Mouse (Mus musculus) C2C12 (cell line): ENCODE measurements at regions not wholly inside any gene's neighbourhood (a gene's known extent, or its start where the extent isn't known, plus 50 kb on each side); places are given as distances from the start of the nearest gene placed in this dataset.
A peak's percentile ranks its signal among the peaks of the same experiment; 100 is the strongest.

Experiments used
- H3K27me3 ChIP-seq: one replicate; pipeline ENCODE4 v1.6.1; 2011; ENCODE audit not compliant: control insufficient read depth, insufficient read depth, insufficient read length
- H3K36me3 ChIP-seq: one replicate; pipeline ENCODE4 v1.6.1; 2011; ENCODE audit not compliant: control insufficient read depth, insufficient read depth
- H3K4me3 ChIP-seq: one replicate; pipeline ENCODE4 v1.5.1; 2011; ENCODE audit warnings: mild to moderate bottlenecking, control low read depth; ENCODE audit not compliant: poor library complexity, insufficient read depth, severe bottlenecking
- H3K79me2 ChIP-seq: one replicate; pipeline ENCODE4 v1.6.1; 2011; ENCODE audit not compliant: control insufficient read depth, insufficient read depth
- H3K79me3 ChIP-seq: one replicate; pipeline ENCODE4 v1.6.1; 2011; ENCODE audit warnings: low read depth, control low read depth
- H3ac ChIP-seq: one replicate; pipeline ENCODE3; 2011; ENCODE audit warnings: low read depth; ENCODE audit not compliant: control insufficient read depth, insufficient read length
- CEBPB ChIP-seq: IDR thresholded peaks from one replicate; pipeline ENCODE4 v1.6.1; 2011; ENCODE audit warnings: low read depth, mild to moderate bottlenecking, control low read depth, moderate library complexity
- CTCF ChIP-seq: IDR thresholded peaks from one replicate; pipeline ENCODE4 v1.5.1; 2011; ENCODE audit not compliant: control insufficient read depth, insufficient read depth, insufficient read length
- FOSL1 ChIP-seq: IDR thresholded peaks from one replicate; pipeline ENCODE4 v1.8.0; 2011; ENCODE audit warnings: mild to moderate bottlenecking, low read length; ENCODE audit not compliant: poor library complexity, insufficient read depth, severe bottlenecking
- MAX ChIP-seq: IDR thresholded peaks from one replicate; pipeline ENCODE4 v1.6.1; 2011; ENCODE audit warnings: mild to moderate bottlenecking, control low read depth
- MYOD1 ChIP-seq: IDR thresholded peaks from one replicate; pipeline ENCODE4 v1.6.1; 2011; ENCODE audit warnings: low read depth; ENCODE audit not compliant: control insufficient read depth, insufficient read length
- MYOG ChIP-seq: IDR thresholded peaks from one replicate; pipeline ENCODE4 v1.6.1; 2011; ENCODE audit not compliant: control insufficient read depth, insufficient read length; ENCODE audit errors: extremely low read depth
- USF1 ChIP-seq: IDR thresholded peaks from one replicate; pipeline ENCODE4 v1.6.1; 2011; ENCODE audit warnings: low read depth, mild to moderate bottlenecking, control low read depth, moderate library complexity

DNA sequence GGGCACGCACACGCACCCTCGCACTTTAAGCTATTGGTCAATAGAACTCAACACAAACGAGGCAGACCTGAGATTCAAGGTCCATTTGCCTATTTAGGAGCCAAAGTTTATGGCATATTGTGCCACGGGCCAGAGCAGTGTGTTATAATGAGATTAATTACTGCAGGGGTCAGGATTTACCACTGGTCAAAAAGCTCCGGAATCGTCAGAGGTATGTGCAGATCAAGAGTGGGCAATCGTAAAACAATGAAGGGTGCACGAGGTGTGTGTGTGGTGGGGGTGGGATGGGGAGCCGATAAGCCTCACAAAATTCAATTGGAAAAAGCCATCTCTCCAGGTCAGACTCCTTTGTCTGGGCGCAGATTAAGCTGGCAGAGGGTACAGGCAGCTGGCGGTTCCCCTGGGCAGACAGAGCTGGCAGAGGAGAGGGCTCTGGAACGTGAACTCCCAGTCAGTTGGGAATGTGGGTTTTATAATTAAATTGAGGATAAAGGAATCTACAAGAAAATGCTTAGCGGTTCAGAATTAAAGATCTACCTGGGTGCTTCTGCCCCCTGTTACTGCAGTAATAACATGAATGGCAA lies 97.4 kb upstream of the Itga6 start:
- no peak overlapping the region for H3ac ChIP-seq
- TF ChIP-seq MYOD1: no peak
- TF ChIP-seq FOSL1: no peak
- no peak for TF ChIP-seq CTCF
- no peak for TF ChIP-seq MYOG
- no peak for TF ChIP-seq MAX
- TF ChIP-seq CEBPB: no peak
- H3K79me2 ChIP-seq: no peaks in the 10 kb centered on the region
- H3K4me3 ChIP-seq: no peak overlapping the region
- H3K36me3 ChIP-seq: no peaks in the 10 kb centered on the region
- H3K27me3 ChIP-seq: no peaks in the 10 kb centered on the region
- no peaks in the 10 kb centered on the region for H3K79me3 ChIP-seq

DNA sequence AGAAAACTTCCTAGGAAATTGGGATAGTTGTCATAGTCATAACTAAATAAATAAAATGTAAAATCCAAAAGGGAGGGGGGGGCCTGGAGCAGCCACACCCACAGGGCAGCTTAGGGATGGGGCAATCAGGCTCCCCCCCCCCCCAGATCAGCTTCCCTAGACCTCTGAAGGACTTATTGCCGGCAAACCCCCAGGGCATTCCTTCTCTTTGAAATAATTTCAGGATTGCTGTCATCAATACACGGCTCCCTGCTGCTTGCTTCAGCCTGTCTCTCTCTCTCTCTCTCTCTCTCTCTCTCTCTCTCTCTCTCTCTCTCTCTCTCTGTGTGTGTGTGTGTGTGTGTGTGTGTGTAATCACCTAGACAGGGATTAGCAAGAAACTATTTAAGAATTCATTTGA lies 93.8 kb upstream of the Itga6 start:
- no peaks in the 10 kb centered on the region for H3K79me2 ChIP-seq
- H3K79me3 ChIP-seq: no peaks in the 10 kb centered on the region
- H3K4me3 ChIP-seq: no peak overlapping the region
- H3ac ChIP-seq: no peak overlapping the region
- TF ChIP-seq CTCF (no peak), MYOG (no peak), FOSL1 (no peak), USF1 (no peak), MAX (no peak), CEBPB (no peak), MYOD1 (no peak)
- no peaks in the 10 kb centered on the region for H3K27me3 ChIP-seq
- no peaks in the 10 kb centered on the region for H3K36me3 ChIP-seq

DNA sequence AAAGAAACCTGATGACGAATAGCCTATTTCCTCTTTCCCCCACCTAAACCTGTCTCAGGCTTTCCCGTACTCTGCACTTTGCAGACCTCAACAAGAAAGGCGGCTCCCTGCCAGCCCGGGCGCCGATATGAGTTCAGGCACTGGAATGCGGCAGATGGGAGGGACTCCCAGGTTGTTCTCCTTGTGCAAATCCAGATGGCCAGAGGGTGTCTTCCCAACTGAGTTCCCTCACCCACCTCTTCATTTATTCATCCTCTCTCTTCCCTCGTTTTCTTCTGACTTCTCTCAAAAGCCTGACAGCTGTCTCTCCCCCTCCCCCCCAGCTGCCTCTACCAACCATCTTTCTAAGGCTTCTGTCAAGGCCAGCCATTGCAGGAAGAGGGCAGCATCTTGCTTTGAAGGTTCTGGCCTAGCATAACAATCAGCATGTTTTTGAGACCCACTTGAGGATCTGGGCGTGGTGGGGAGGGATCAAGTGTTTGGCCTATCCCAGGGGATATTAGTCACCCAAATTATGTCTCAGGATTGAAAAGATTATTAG lies 93.1 kb upstream of the Itga6 start:
- peak overlapping the region; percentile 8 for H3ac ChIP-seq
- H3K36me3 ChIP-seq: no peaks in the 10 kb centered on the region
- TF ChIP-seq MYOD1: peak; percentile 30
- TF ChIP-seq USF1: no peak
- TF ChIP-seq MAX: peak; percentile 39
- TF ChIP-seq CTCF: peak; percentile 17
- no peak for TF ChIP-seq MYOG
- peak; percentile 16 for TF ChIP-seq FOSL1
- TF ChIP-seq CEBPB: no peak
- no peaks in the 10 kb centered on the region for H3K79me2 ChIP-seq
- no peaks in the 10 kb centered on the region for H3K27me3 ChIP-seq
- H3K79me3 ChIP-seq: no peaks in the 10 kb centered on the region
- H3K4me3 ChIP-seq: no peak overlapping the region

DNA sequence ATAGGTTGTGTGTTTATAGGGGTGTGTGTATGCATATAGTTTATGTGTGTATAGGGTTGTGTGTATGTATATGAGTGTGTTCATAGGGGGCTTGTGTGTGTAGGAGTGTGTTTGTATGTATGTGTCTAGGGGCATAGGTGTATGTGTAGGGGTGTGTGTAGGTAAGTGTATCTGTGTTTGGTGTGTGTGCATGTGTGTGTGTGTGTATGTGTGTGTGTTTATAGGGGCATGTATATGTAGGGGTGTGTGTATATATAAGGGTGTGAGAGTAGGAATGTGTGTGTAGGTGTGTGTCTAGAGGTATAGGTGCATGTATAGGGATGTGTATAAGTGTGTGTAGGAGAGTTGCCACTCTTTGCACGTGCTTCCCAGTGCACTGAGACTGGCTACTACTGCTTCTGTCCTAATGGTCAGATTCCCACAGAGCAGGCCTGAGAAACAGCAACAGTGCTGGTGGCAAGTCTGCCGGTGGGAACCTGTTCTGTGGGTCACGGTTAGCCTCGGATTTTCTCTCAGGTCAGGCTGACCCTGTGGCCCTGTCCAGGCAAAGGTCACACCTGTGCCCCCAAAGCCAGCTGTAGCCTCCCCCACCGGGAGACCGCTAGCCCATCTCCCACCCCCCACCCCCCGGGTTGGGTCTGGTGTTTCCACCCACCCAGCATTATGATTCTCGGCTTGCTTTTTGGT lies 90.5 kb upstream of the Itga6 start:
- Histone ChIP-seq H3K36me3 (no peaks in the 10 kb centered on the region), H3K4me3 (no peak overlapping the region), H3K79me2 (no peaks in the 10 kb centered on the region), H3ac (no peak overlapping the region), H3K79me3 (no peaks in the 10 kb centered on the region), H3K27me3 (no peaks in the 10 kb centered on the region)
- no peak for TF ChIP-seq MYOG
- TF ChIP-seq FOSL1: no peak
- TF ChIP-seq CEBPB: no peak
- TF ChIP-seq USF1: no peak
- TF ChIP-seq MYOD1: no peak
- no peak for TF ChIP-seq CTCF
- no peak for TF ChIP-seq MAX

DNA sequence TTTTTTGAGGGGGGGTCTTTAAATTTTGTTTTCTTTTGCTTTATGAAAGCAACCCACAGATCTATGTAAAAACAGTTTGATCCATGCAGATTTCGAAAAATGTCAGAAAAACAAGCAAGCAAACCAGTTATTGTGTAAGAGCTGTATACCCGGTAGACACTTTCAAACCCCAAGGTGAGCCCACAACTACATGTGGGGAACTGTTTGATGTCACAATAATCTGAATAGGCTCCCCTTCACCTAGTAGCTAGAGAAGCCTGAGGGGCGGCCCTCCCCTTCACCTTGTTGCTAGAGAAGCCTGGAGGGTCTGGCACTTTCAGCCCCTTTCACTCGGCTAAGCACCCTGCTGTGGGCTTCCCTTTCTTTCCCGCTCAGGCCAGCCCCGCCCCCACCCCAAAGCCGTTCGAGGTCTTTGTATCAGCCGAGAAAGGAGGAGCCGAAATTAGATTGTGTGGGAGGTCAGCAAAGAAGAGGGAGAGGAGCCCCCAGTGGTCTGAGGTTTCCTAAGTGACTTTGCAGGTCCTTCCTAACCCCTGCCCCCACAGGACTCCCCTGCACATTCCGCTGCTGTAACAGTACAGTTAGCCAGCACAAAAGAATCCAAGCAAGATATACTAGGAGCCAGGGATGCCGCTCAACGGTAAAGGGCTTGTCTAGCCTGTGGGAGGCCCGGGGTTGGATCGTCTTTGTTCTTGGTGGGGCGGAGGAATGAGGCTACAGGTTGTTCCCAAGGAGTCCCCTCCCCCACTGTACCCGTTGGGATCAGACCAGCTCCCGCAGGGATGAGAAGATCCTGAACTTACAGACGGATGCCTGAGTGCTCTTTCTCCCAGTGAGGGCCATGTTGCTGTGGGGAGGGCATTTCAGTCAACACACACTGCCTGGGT lies 89.7 kb upstream of the Itga6 start:
- Histone ChIP-seq H3K79me2 (no peaks in the 10 kb centered on the region), H3K27me3 (no peaks in the 10 kb centered on the region), H3K79me3 (no peaks in the 10 kb centered on the region), H3K36me3 (no peaks in the 10 kb centered on the region), H3K4me3 (no peak overlapping the region), H3ac (peak overlapping the region; percentile 20)
- TF ChIP-seq MYOD1 (peak; percentile 10), MAX (peak; percentile 26), FOSL1 (peak; percentile 74), CTCF (no peak), CEBPB (peak; percentile 60)
